Mouse (Mus musculus) neural tube, embryonic 13.5 days (tissue): ENCODE measurements around the gene Brf1. TPM values are rescaled to one million over a fixed set of nuclear protein-coding genes. Genes with fewer than 3 reads are reported as not detected.

Experiments used
- ATAC-seq: fragments of 200-750 bp; cut with Nextera tagmentation; 2 replicates; pipeline ENCODE4 v1.8.0; 2017; ENCODE audit warnings: low read depth, mild to moderate bottlenecking, moderate TSS enrichment, moderate library complexity
- H3K27ac ChIP-seq: fragments of 300-500 bp; sonication (generic); replicated peaks from 2 replicates; pipeline ENCODE4 v1.5.1; 2015; ENCODE audit warnings: moderate library complexity, mild to moderate bottlenecking, inconsistent platforms
- H3K27me3 ChIP-seq: fragments of 300-500 bp; sonication (generic); 2 replicates; pipeline ENCODE4 v1.6.1; 2015; ENCODE audit warnings: mild to moderate bottlenecking, inconsistent platforms
- H3K36me3 ChIP-seq: fragments of 300-500 bp; sonication (generic); 2 replicates; pipeline ENCODE4 v1.6.1; 2015; ENCODE audit warnings: mild to moderate bottlenecking, inconsistent platforms
- H3K4me1 ChIP-seq: fragments of 300-500 bp; sonication (generic); replicated peaks from 2 replicates; pipeline ENCODE4 v1.6.1; 2015; ENCODE audit warnings: inconsistent platforms
- H3K4me2 ChIP-seq: fragments of 300-500 bp; sonication (generic); 2 replicates; pipeline ENCODE4 v1.6.1; 2015; ENCODE audit warnings: inconsistent platforms, mild to moderate bottlenecking, moderate library complexity
- H3K4me3 ChIP-seq: fragments of 300-500 bp; sonication (generic); 2 replicates; pipeline ENCODE4 v1.5.1; 2015; ENCODE audit warnings: mild to moderate bottlenecking, inconsistent platforms
- H3K9ac ChIP-seq: fragments of 300-500 bp; sonication (generic); 2 replicates; pipeline ENCODE4 v1.6.1; 2015; ENCODE audit warnings: moderate library complexity, mild to moderate bottlenecking, inconsistent platforms
- H3K9me3 ChIP-seq: fragments of 300-500 bp; sonication (generic); 2 replicates; pipeline ENCODE4 v1.6.1; 2016; ENCODE audit warnings: inconsistent platforms
- WGBS: fragments of 180-500 bp; shearing (Covaris S2); methylation state at CpG from one replicate; pipeline ENCODE4 v1.1.7; 2015; 5-methylcytosine and 5-hydroxymethylcytosine counted together
- polyA plus RNA-seq: library from polyadenylated mRNA; unstranded; fragments of >200 nt; fragmentation: Nextera tagmentation; extraction: Ambion mirVana; gene quantifications from 2 replicates; pipeline ENCODE4 v1.2.1, GENCODE M21; 2015

Brf1 gene
- polyA plus RNA-seq = 55.8 and 55.9 TPM in 2 replicates

DNA sequence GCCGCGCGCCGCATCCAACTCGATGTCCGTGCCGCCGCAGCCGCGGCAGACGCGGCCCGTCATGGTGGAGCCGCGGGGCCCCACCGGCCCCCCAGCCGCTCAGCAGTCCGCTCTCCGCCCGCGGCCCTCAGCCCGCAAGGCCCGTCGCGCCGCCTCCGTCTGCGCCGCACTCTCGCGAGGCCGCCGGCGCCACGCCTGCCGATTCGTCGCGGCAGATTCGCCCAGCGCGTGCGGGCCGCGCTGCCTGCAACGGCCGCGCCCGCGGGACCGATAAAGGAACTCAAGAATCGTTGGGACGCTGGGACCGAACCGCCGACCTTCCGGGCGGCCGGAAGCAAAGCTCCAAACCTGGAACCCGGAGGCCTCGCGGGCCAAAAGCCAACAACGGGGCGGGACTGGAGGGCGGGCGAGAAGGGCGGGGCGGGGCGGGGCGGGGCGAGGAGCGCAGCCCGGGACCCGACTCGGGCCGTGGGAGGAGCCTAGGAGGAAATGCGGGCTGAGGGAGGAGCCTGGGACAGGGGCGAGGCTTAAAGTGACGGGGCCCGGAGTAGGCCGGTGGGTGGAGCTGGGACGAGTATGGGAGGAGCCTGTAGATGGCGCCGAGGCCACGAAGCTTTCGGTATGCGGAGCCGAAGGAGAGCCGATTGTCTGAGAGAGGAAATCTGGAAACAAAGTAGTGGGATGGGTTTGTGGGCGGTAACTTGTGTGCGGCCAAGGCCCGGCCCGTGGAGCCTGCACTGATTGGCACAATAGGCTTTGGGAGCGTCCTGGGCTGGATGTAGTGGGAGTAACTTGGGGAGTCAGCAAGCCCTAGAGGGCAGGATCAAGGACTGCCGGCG, at the start of gene Brf1:
TSS of gene Brf1 (minus strand) at position 411 of the 839 bp plus-strand sequence.
- peak; percentile 99 for ATAC-seq
- Histone ChIP-seq H3K9me3 (no peaks in the 10 kb centered on the region), H3K4me2 (peak within 1 kb of the TSS; percentile 88), H3K4me1 (peaks cover 43% of the 10 kb centered on the region), H3K27me3 (no peaks in the 10 kb centered on the region), H3K4me3 (peak within 1 kb of the TSS; percentile 89), H3K9ac (peak within 1 kb of the TSS; percentile 96), H3K27ac (peak within 1 kb of the TSS; percentile 96), H3K36me3 (no peaks in the 10 kb centered on the region)
- under 1% methylated on average over 94 of the region's 96 CpGs for WGBS

DNA sequence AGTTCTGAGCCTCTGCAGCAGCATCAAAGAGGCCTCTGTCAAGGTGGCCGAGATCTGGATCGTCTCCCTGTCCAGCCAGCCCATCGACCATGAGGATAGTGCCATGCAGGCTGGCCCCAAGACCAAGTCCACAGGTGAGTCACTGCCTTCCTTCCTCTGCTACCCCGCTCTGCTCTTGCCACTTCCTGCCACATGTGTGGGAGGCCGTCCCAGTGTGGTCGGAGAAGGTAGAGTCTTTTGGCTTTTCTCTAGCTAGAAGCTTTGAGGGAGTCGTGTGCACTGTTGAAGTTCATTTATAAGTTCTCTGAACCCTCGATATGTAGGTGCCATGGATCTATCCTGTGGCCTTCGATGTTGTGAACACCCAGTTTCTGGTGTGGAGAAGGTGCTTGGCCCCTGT, 49.3 kb upstream of the Brf1 start:
- Histone ChIP-seq H3K4me1 (no peaks in the 10 kb centered on the region), H3K27me3 (no peaks in the 10 kb centered on the region), H3K4me3 (no peak overlapping the region), H3K27ac (no peak overlapping the region), H3K9ac (no peak overlapping the region), H3K4me2 (no peak overlapping the region), H3K9me3 (no peaks in the 10 kb centered on the region), H3K36me3 (peaks cover 92% of the 10 kb centered on the region)
- WGBS = 91% methylated on average over 9 of the region's 9 CpGs
- no peak for ATAC-seq

DNA sequence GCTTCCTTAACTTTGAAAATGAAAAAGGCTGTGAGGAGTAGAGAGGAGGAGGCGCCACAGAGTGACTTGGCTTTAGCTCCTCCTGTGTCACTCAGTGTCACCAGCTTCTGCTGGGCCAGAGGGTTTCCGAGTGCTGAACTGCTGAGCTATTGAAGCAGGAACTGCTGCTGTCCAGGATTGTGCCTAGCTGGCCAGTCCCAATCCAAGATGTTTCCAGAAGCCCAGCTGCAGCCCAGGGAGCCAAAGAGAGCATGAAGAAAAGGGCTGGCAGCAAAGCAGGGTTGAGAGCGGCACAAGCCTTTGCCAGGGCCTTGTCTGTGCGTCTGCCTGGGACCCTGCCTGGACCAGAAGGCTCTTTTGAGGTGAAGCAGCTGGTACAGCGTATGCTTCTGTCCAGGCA, 47.6 kb upstream of the Brf1 start:
- Histone ChIP-seq H3K9ac (no peak overlapping the region), H3K4me1 (no peaks in the 10 kb centered on the region), H3K27ac (no peak overlapping the region), H3K4me2 (no peak overlapping the region), H3K9me3 (no peaks in the 10 kb centered on the region), H3K27me3 (no peaks in the 10 kb centered on the region), H3K36me3 (peaks cover 82% of the 10 kb centered on the region), H3K4me3 (no peak overlapping the region)
- ATAC-seq = no peak
- 94% methylated on average over 5 of the region's 5 CpGs for WGBS

DNA sequence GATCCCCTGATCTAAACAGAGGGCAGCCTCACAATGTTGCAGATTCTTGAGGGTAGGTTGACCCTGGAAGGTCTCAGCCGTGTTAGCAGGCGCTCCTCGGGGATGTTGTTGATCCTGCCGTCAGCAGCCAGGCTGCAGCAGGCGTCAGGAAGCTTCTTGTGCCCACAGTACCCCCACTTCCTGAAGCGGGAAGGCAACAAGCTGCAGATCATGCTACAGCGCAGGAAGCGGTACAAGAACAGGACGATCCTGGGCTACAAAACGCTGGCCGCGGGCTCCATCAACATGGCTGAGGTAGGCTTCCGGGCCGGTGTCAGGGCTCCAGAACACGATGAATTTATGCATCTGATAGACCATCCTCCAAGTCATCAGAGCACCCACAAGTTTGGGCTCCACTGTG, 46.4 kb upstream of the Brf1 start:
- no peak for ATAC-seq
- Histone ChIP-seq H3K9me3 (no peaks in the 10 kb centered on the region), H3K27ac (no peak overlapping the region), H3K27me3 (no peaks in the 10 kb centered on the region), H3K4me2 (no peak overlapping the region), H3K4me1 (no peaks in the 10 kb centered on the region; the same call in 1 of the 2 replicates), H3K36me3 (peaks cover 70% of the 10 kb centered on the region), H3K9ac (no peak overlapping the region), H3K4me3 (no peak overlapping the region)
- WGBS = 88% methylated on average over 15 of the region's 15 CpGs

DNA sequence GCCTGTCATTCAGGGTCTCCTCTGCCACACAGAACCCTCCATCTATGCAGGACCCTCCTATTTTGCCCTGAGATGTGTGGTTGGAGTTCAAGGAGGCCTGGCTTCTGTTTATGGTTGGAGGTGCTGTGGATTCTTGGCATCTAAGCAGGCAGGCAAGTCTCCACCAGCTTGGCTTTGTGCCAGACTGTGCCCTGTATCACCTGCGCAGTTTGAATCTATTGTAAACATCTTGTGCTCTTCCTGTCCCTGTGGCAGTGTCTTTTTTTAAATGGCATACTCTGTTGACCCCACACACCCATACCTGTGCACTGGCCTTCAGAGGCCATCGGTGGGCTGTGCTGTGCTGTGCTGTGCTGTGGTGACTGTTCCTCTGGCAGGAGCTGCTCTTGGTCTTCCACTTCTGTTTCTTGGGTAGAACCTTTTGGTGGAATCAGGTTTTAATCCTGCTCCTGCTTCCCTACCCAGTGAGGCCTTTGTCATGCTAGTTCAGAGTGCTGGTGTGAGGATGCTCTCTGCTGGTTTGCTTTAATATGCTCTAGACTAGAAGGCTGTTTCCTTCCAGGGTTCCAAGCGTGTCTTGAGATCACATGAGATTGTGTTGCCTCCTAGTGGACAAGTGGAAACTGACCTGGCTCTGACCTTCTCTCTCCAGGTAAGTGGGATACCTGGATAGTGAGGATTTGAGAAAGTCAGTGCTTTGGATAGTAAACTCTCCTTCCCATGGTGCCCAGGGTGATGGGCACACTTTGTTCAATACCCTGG, 44.6 kb upstream of the Brf1 start:
- 84% methylated on average over 3 of the region's 3 CpGs for WGBS
- Histone ChIP-seq H3K9ac (no peak overlapping the region), H3K36me3 (peaks cover 52% of the 10 kb centered on the region), H3K27me3 (no peaks in the 10 kb centered on the region), H3K9me3 (no peaks in the 10 kb centered on the region), H3K4me3 (no peak overlapping the region), H3K27ac (no peak overlapping the region), H3K4me1 (peaks cover 16% of the 10 kb centered on the region), H3K4me2 (no peak overlapping the region)
- ATAC-seq = no peak

DNA sequence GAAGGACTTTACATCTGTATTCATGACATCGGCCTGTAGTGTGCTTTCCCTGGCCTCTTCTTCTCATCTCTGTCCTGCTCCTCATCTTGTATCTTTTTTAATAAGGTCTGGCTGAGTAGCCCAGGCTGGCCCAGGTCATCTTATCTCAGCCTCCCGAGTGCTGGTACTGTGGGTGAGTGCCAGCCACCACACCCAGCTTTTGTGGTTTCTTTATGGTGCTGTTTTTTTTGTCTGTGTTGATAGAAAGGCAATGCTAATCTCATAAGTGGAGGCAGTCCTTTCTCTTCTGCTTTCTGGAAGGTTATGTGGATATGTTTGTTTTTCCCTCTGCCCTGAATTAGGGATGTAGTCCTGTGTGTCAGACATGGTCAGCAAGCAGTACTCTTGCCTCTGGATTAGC, 42.0 kb upstream of the Brf1 start:
- H3K4me2 ChIP-seq = no peak overlapping the region
- H3K9ac ChIP-seq = no peak overlapping the region
- H3K9me3 ChIP-seq = no peaks in the 10 kb centered on the region
- peaks cover 29% of the 10 kb centered on the region for H3K36me3 ChIP-seq
- 78% methylated on average over 2 of the region's 2 CpGs for WGBS
- no peak overlapping the region for H3K4me3 ChIP-seq
- H3K4me1 ChIP-seq = peaks cover 16% of the 10 kb centered on the region
- H3K27ac ChIP-seq = no peak overlapping the region
- ATAC-seq = no peak
- no peaks in the 10 kb centered on the region for H3K27me3 ChIP-seq

DNA sequence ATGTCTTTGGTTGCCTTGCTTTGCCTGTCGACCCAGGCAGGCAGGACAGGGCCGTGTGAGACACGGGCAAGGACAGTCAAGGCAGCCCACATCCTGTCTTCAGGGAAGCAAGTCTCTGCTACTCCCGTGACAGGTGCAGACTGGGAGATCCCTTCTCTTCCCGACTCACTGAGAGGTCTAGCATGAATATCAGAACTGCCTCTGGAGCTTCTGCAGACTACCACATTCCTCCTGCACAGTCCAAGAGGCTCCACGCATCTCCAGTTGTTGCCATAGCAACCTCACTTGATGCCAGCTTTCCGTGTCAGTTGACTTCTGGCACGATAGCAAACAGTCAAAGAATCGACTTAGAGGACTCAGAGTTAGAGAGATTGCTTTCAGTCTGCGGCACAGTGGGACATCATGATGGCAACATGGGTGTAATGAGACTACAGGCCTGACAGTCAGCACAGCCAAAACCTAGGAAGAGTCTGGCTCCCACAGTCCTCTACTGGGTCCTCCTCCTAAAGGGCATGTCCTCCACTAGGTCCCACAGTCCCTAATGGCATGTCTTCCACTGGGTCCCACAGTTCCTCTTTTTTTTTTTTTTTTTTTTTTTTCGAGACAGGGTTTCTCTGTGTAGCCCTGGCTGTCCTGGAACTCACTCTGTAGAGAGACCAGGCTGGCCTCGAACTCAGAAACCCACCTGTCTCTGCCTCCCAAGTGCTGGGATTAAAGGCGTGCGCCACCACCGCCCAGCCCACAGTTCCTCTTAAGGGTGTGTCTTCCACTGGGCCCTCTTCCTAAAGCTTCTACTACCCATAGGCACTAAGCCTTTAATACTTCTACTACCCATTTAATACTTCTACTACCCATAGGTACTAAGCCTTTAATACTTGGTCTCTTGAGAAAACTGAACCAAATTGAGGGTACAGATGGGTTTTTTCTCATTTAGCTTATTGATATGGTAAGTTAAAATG, 41.3 kb upstream of the Brf1 start:
- no peak overlapping the region for H3K4me3 ChIP-seq
- H3K27ac ChIP-seq = peak overlapping the region; percentile 9
- H3K9me3 ChIP-seq = no peaks in the 10 kb centered on the region
- H3K36me3 ChIP-seq = peaks cover 21% of the 10 kb centered on the region
- WGBS = 57% methylated on average over 15 of the region's 15 CpGs
- no peak overlapping the region for H3K4me2 ChIP-seq
- H3K27me3 ChIP-seq = no peaks in the 10 kb centered on the region
- peaks cover 16% of the 10 kb centered on the region for H3K4me1 ChIP-seq
- ATAC-seq = peak; percentile 72
- H3K9ac ChIP-seq = no peak overlapping the region

DNA sequence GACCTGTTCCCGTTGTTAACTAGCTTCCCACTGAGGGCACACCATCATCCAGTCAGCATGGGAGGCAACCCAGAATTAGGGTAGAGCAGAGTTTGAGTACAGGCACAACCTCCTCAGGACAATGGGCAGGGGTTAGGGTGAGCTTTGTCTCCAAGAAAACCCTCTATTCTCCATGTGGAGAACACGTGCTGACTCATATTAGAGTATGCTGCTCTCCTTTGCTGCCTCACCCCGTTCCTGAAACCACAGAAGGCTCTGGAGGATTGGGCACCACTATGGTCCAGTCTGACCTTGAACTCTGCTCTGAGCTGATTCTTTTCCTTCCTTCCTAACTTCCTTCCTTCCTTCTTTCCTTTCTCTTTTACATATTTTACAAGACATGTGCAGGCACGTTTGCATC, 37.9 kb upstream of the Brf1 start:
- peaks cover 27% of the 10 kb centered on the region for H3K4me1 ChIP-seq
- no peaks in the 10 kb centered on the region for H3K36me3 ChIP-seq
- no peak overlapping the region for H3K4me2 ChIP-seq
- no peaks in the 10 kb centered on the region for H3K27me3 ChIP-seq
- no peak overlapping the region for H3K27ac ChIP-seq
- WGBS = 89% methylated on average over 4 of the region's 4 CpGs
- ATAC-seq = no peak
- H3K4me3 ChIP-seq = no peak overlapping the region
- no peaks in the 10 kb centered on the region for H3K9me3 ChIP-seq
- no peak overlapping the region for H3K9ac ChIP-seq

DNA sequence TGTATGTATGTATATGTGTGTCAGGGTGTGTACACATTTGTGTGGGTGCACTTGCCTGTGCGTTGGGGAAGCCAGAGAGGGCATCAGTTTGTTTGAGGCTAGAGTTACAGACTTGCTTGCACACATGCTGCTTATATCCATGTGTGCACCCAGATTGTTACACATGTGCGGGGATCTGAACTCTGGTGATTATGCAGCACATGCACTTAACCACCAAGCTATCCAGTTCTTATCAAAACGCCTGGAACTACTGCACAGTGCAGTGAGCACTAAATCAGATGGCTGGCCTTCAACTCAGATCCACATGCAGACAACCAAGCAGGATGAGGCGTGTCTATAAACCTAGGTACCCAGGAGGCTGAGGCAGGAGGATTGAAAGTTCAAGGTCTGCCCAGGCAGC, 36.5 kb upstream of the Brf1 start:
- Histone ChIP-seq H3K9ac (no peak overlapping the region), H3K27ac (no peak overlapping the region), H3K4me2 (no peak overlapping the region), H3K4me1 (peaks cover 42% of the 10 kb centered on the region), H3K36me3 (no peaks in the 10 kb centered on the region), H3K4me3 (no peak overlapping the region), H3K27me3 (no peaks in the 10 kb centered on the region), H3K9me3 (no peaks in the 10 kb centered on the region)
- 93% methylated on average over 4 of the region's 4 CpGs for WGBS
- ATAC-seq = no peak

DNA sequence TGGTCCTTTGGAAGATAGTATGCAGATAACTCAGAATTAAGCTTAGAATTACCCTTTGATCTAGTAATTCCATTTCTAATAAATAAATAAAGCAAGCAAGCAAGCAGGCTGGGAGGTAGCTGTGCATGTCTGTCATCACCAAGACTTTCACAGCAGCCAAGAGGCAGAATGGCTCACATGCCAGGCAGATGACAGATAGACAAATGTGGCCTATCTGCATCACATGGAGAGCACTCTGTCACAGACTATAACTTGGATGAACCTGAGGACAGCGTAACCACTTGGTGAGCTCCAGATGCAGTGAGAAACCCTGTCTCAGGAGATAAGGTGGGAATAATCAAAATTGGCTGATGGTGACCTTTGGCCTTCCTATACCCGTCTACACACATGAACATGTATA, 34.6 kb upstream of the Brf1 start:
- Histone ChIP-seq H3K9ac (no peak overlapping the region), H3K36me3 (no peaks in the 10 kb centered on the region), H3K4me1 (peaks cover 43% of the 10 kb centered on the region), H3K4me2 (no peak overlapping the region), H3K27me3 (no peaks in the 10 kb centered on the region), H3K27ac (no peak overlapping the region), H3K4me3 (no peak overlapping the region), H3K9me3 (no peaks in the 10 kb centered on the region)
- no peak for ATAC-seq
- 92% methylated on average over 2 of the region's 2 CpGs for WGBS

DNA sequence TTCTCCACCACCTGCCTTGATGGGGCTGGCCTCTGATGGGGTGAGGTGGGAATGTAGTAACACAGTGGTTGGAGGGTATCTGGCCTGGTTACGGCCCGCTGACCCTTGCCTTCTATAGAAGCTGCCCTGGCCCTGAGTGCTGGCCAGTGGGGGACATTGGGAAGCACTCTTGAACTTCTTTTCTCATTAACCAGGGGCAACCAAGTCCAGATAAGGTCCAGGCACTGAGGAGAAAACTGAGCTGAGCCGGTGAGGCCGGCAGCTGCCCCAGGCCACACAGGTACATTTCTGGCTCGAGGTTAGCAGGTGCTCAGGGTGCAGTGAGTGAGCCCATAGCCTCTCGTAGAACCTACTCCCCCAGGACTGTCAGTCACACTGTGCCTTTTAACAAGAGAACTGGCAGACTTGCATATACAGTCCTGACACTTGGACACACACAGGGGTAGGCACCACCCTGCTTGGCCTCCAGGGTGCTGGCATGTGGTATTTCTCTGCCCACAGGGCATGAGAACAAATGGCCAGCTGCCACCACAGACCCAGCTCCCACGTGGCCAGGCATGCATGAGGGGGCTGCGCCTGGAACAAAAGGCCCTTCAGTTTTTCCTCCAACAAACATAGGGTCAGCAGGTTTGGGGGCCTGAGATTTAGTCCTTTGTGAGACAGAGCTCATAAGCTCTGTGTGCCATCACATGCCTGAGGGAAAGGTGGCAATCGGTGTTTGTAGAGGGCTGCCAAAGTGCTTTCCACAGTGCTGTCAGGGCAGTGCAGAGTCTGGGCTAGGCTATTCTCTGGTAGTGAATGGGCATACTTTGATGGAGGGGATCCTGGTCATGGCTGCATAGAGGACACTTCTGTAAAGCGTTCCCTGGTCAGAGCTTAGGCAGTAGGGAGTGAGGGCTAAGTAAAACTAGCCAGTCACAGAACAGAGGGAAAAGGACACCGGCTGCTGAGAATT, 32.1 kb upstream of the Brf1 start:
- Histone ChIP-seq H3K4me3 (no peak overlapping the region), H3K36me3 (no peaks in the 10 kb centered on the region), H3K4me2 (no peak overlapping the region), H3K27ac (peak overlapping the region; percentile 67), H3K4me1 (peaks cover 66% of the 10 kb centered on the region), H3K27me3 (no peaks in the 10 kb centered on the region), H3K9me3 (no peaks in the 10 kb centered on the region), H3K9ac (peak overlapping the region; percentile 41)
- peak; percentile 70 for ATAC-seq
- 52% methylated on average over 11 of the region's 11 CpGs for WGBS
